Mouse (Mus musculus) adrenal gland, adult (tissue): ENCODE data around the gene St8sia4.
"Not testable (repeated sequence)": the region's sequence is repeated elsewhere in the genome, so short reads cannot be mapped to it uniquely, and the experiment has no call there.

Experiments
- DNase-seq, 2 experiments: peaks; one replicate each; pipeline ENCODE4 v3.0.0; 2022 to 2023; ENCODE audit warnings: low spot score in 1 of 2; ENCODE audit not compliant: inconsistent age in 2 of 2

St8sia4 gene

GRCm38 (mm10) chr1:95598108-95598507 is 69.3 kb downstream of the St8sia4 start:
- no peak for DNase-seq

DNA sequence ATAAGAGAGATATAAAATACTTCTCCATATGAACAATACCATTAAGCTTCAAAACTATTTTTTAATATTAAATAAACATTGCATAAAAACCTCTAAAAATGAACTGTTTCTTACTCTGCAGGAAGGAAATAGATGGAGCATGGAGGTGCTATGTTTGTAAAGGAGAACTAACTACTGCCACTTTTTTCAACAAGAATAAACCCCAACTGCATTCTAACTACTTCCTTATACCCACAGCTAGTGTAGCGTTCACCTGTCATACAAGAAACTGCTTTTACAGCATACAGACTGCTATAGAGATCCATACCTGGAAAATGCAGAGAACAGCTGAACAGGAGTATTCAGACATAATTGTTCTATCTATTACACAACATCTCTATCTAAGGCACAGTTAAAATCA is 70.5 kb downstream of the St8sia4 start:
- DNase-seq: no peak

- peak in 1 of 2 experiments; percentile 14 for DNase-seq
Measured at GRCm38 (mm10) chr1:95591101-95591500, 76.3 kb downstream of the St8sia4 start.

GRCm38 (mm10) chr1:95590108-95590507 is 77.3 kb downstream of the St8sia4 start:
- DNase-seq: peak; percentile 10 to 25

- no peak for DNase-seq
Measured at GRCm38 (mm10) chr1:95589471-95589870, 77.9 kb downstream of the St8sia4 start.

DNA sequence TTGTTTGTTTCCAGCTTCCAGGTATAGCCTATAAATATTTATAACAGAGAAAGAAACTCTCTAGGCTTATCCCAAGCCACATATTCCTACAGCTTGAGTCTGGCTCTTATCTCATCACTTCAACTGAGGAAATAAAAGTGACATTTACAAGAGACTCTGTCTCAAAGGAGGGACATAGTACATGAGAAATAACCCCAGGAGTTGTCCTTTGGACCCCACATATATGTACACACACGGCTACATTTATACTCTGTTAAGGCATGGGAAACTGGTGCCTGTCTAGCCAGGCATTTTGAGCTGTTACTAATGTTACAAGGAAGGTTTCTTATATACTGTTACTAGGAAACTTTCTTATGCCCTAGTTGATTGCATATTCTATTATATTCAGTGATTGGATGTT is 84.1 kb downstream of the St8sia4 start:
- no peak for DNase-seq

- DNase-seq: no peak
Measured at GRCm38 (mm10) chr1:95582264-95582663, 85.1 kb downstream of the St8sia4 start.

DNA sequence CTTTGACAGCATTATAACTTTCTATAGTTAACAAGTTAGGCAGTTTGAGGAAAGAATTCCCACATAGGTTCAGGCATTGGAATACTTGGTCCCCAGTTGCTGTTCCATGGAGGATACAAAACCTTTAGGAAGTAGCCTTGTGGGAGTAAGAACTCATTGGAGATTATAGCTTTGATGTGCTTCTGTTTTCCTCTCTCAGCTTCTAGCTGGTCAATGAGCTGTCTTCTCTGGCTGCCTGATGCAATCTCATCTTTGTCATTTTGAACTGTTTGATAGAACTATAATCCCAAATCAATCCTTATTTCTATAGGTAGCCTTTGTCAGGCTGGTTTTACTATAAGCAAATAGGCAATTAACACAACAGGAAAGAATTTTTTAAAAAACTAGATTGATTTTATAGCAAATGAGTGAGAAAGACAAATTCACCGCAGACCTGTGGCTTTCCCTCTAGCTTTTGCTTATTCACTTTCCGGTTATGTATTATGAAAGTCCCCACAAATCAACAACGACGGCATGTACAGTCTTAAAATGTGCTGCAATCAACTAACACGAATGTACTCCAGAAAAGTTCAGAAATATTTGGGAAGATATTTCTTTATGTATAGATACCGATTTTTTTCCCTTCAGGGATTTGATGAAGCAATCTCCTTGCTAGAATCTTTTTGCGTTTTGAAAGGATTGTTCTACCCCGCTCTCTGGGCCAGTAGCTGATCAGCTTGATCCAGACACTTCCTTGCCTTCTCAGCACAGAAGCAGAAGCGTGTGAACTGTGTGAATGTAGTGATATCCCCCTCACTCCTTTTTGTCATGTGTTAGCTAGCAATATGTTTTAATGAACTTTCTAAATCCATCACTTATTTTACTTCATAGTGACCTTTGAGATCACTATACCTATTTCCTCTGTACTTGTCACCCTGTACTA is 94.5 kb downstream of the St8sia4 start:
- no peak for DNase-seq

DNA sequence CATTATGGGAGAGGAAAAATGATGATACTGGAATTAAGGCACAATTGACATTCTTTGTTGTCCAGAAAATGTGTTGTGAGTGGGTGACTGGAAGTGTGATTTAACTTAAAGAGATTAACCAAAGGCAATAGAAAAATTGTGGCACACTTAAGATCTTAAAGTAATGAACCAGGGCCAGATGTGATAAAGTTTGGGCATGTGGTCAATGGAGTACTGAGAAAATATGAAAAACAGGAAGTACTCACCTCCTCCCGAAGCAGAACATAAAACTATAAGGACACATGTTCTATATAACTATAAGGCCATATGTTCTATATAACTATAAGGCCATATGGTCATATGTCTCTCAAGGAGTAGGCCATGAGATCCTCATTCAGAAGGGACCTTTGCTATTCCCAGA is 96.3 kb downstream of the St8sia4 start:
- DNase-seq: no peak

DNA sequence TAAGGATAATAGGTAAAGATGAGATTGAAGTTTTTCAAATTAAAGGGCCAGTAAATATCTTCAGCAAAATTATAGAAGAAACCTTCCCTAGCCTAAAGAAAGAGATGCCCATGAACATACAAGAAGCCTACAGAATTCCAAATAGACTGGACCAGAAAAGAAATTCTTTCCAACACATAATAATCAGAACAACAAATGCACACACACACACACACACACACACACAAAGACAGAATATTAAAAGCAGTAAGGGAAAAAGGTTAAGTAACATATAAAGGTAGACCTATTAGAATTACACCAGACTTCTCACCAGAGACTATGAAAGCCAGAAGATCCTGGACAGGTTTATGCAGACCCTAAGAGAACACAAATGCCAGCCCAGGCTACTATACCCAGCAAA is 112.8 kb downstream of the St8sia4 start:
- DNase-seq: not testable (repeated sequence)

GRCm38 (mm10) chr1:95541460-95541859 is 125.9 kb downstream of the St8sia4 start:
- DNase-seq: no peak
